16 mouse cellular contexts compared by ENCODE assay signal in genomic region chr13:81050911-81051310, GRCm38 (mm10).
A peak's percentile ranks its signal among the peaks of the same experiment; 100 is the strongest.
DNase-seq lines count a peak whose midpoint lies in the region; ATAC-seq lines count a peak whose summit lies in the region.
"Had no signal": no experiment of that assay in that cellular context is flagged by ENCODE, and none has a peak within 500 bp of the region (broad histone marks: within the 10 kb centered on the region; RNA-seq: fewer than 3 reads in every experiment).

No protein-coding gene starts in this region.

- no peaks in the 10 kb centered on the region for H3K27me3 ChIP-seq in kidney, embryonic 15.5 days
- no peaks in the 10 kb centered on the region for H3K27me3 ChIP-seq in intestine, embryonic 15.5 days (replicated peaks)
- H3K27me3 ChIP-seq: embryonic facial prominence, embryonic 15.5 days; forebrain, embryonic 13.5 days; liver, embryonic 12.5 days; neural tube, embryonic 13.5 days had no signal

- H3K9ac ChIP-seq in kidney, embryonic 15.5 days, result no peak overlapping the region
- no peak overlapping the region for H3K9ac ChIP-seq in intestine, embryonic 15.5 days
- H3K9ac ChIP-seq: embryonic facial prominence, embryonic 15.5 days; forebrain, embryonic 13.5 days; liver, embryonic 12.5 days; neural tube, embryonic 13.5 days had no signal

- DNase-seq in kidney, adult 18-20 months, result peak; percentile 5
- DNase-seq in CD4-positive helper T cell, adult 2 months (ENCODE audit: low read depth, low spot score), result peak; percentile 31
- no peak for DNase-seq in B cell, adult 2 months
- DNase-seq: cerebellum, adult 8-10 months; heart, postnatal 14 days; thymus, adult 18-20 months had no signal

- no peak overlapping the region for H3K4me3 ChIP-seq in kidney, embryonic 15.5 days (replicated peaks)
- H3K4me3 ChIP-seq in intestine, embryonic 15.5 days (replicated peaks), result no peak overlapping the region
- H3K4me3 ChIP-seq: embryonic facial prominence, embryonic 15.5 days; forebrain, embryonic 13.5 days; heart, embryonic 10.5 days; limb, embryonic 10.5 days; liver, embryonic 12.5 days; neural tube, embryonic 13.5 days had no signal

- no peaks in the 10 kb centered on the region for H3K4me1 ChIP-seq in kidney, embryonic 15.5 days
- H3K4me1 ChIP-seq in intestine, embryonic 15.5 days (replicated peaks), result no peaks in the 10 kb centered on the region
- H3K4me1 ChIP-seq: embryonic facial prominence, embryonic 15.5 days; forebrain, embryonic 13.5 days; heart, embryonic 10.5 days; limb, embryonic 10.5 days; liver, embryonic 12.5 days; neural tube, embryonic 13.5 days had no signal

- 79% methylated on average over 5 of the region's 5 CpGs for WGBS in kidney, embryonic 15.5 days
- WGBS in intestine, embryonic 15.5 days, result 78% methylated on average over 5 of the region's 5 CpGs

- H3K9me3 ChIP-seq in kidney, embryonic 15.5 days (replicated peaks), result no peaks in the 10 kb centered on the region
- H3K9me3 ChIP-seq in intestine, embryonic 15.5 days, result no peaks in the 10 kb centered on the region
- H3K9me3 ChIP-seq: embryonic facial prominence, embryonic 15.5 days; forebrain, embryonic 13.5 days; heart, embryonic 10.5 days; limb, embryonic 10.5 days; liver, embryonic 12.5 days; neural tube, embryonic 13.5 days had no signal

- H3K36me3 ChIP-seq in kidney, embryonic 15.5 days, result no peaks in the 10 kb centered on the region
- no peaks in the 10 kb centered on the region for H3K36me3 ChIP-seq in intestine, embryonic 15.5 days
- H3K36me3 ChIP-seq: embryonic facial prominence, embryonic 15.5 days; heart, embryonic 10.5 days; limb, embryonic 10.5 days; liver, embryonic 12.5 days; neural tube, embryonic 13.5 days had no signal

- ATAC-seq in kidney, embryonic 15.5 days (replicated peaks; ENCODE audit: low FRiP score), result no peak
- ATAC-seq in activated CD4-positive, CD25-positive, alpha-beta regulatory T cell, adult 4 months, result peak; percentile 79
- ATAC-seq in megakaryocyte, adult 5-6 weeks (ENCODE audit: poor library complexity, severe bottlenecking), result peak; percentile 65
- no peak for ATAC-seq in intestine, embryonic 15.5 days
- ATAC-seq: forebrain, embryonic 13.5 days; liver, embryonic 12.5 days had no signal

- H3K27ac ChIP-seq in kidney, embryonic 15.5 days, result no peak overlapping the region
- no peak overlapping the region for H3K27ac ChIP-seq in intestine, embryonic 15.5 days
- H3K27ac ChIP-seq: embryonic facial prominence, embryonic 15.5 days; forebrain, embryonic 13.5 days; heart, embryonic 10.5 days; limb, embryonic 10.5 days; liver, embryonic 12.5 days; neural tube, embryonic 13.5 days had no signal

- no peak overlapping the region for H3K4me2 ChIP-seq in kidney, embryonic 15.5 days
- H3K4me2 ChIP-seq in intestine, embryonic 15.5 days (replicated peaks), result no peak overlapping the region
- H3K4me2 ChIP-seq: embryonic facial prominence, embryonic 15.5 days; forebrain, embryonic 13.5 days; liver, embryonic 12.5 days; neural tube, embryonic 13.5 days had no signal

Comparison
In these comparisons a context has a peak if more than half of its experiments do, and no peak if none do; other contexts are left out.
1. DNase-seq: peak in kidney, adult 18-20 months (single experiment) and CD4-positive helper T cell, adult 2 months (single experiment); none in B cell, adult 2 months (0 of 2).
2. ATAC-seq: peak in activated CD4-positive, CD25-positive, alpha-beta regulatory T cell, adult 4 months (single experiment) and megakaryocyte, adult 5-6 weeks (single experiment); none in kidney, embryonic 15.5 days (single experiment) and intestine, embryonic 15.5 days (single experiment).